ENCODE assay signal across 9 mouse cellular contexts in genomic region chr17:32353696-32354095, GRCm38 (mm10). TPM values are rescaled to one million over a fixed set of nuclear protein-coding genes. Genes with fewer than 3 reads are reported as not detected.
DNase-seq lines count a peak whose midpoint lies in the region; ATAC-seq lines count a peak whose summit lies in the region.
"Had no signal": no experiment of that assay in that cellular context is flagged by ENCODE, and none has a peak within 500 bp of the region (broad histone marks: within the 10 kb centered on the region; RNA-seq: fewer than 3 reads in every experiment).

No protein-coding gene starts in this region.

- peak; percentile 64 to 70 for DNase-seq in frontal cortex, adult 2 months (ENCODE audit: extremely low spot score in 1 of 2, low spot score in 1 of 2)
- DNase-seq in 3134 (ENCODE audit: extremely low read depth, insufficient read length, low spot score): peak; percentile 68
- DNase-seq in cerebellum, adult 9-10 months: peak; percentile 83
- DNase-seq in heart, postnatal 4 days: peak; percentile 74
- peak; percentile 65 to 76 for DNase-seq in left cerebral cortex, postnatal 14 days (ENCODE audit: low spot score in 2 of 2)
- DNase-seq in thymus, postnatal 0 days (ENCODE audit: low spot score): no peak
- DNase-seq: liver, embryonic 13.5 days had no signal

- no peak for ATAC-seq in frontal cortex, adult (ENCODE audit: low TSS enrichment)
- no peak for ATAC-seq in CD4-positive, CD25-positive, alpha-beta regulatory T cell, adult 4 months

- intact Hi-C loops in left cerebral cortex, postnatal 14 days (cut with DNase I): no loop called here

RNA-seq across cellular contexts. Expression of gene Akap8l, which starts 3.3 kb away (rescaled TPM):
- 347 and 400 TPM in 2 replicates for polyA plus RNA-seq in frontal cortex, adult 2 months (2012; rRNA removed)
- total RNA-seq in heart, postnatal 4 days (2021): 10 to 100 TPM; 57.4 to 57.8 TPM
- total RNA-seq in left cerebral cortex, postnatal 14 days (2021): 100 to 1,000 TPM; 164 to 175 TPM
- 10 to 100 TPM; 58.1 to 59.3 TPM for polyA plus RNA-seq in CD4-positive, CD25-positive, alpha-beta regulatory T cell, adult 4 months (2017; shearing (Covaris generic))
- 62.4 and 66.4 TPM in 2 replicates for polyA plus RNA-seq in thymus, postnatal 0 days (2015; fragmentation: Nextera tagmentation; extraction: Ambion mirVana)

RNA-seq across cellular contexts. Expression of gene Akap8, which starts 32.7 kb away (rescaled TPM):
- polyA plus RNA-seq in frontal cortex, adult 2 months (2012; rRNA removed): 111 and 119 TPM in 2 replicates
- 10 to 100 TPM; 68.8 to 78.1 TPM for total RNA-seq in heart, postnatal 4 days (2021)
- 10 to 100 TPM; 75.3 to 84.7 TPM for total RNA-seq in left cerebral cortex, postnatal 14 days (2021)
- 100 to 1,000 TPM; 150 to 275 TPM for polyA plus RNA-seq in CD4-positive, CD25-positive, alpha-beta regulatory T cell, adult 4 months (2017; shearing (Covaris generic))
- polyA plus RNA-seq in thymus, postnatal 0 days (2015; fragmentation: Nextera tagmentation; extraction: Ambion mirVana): 73.0 and 82.9 TPM in 2 replicates

RNA-seq across cellular contexts. Expression of gene Wiz, which starts 35.5 kb away (rescaled TPM):
- polyA plus RNA-seq in frontal cortex, adult 2 months (2012; rRNA removed): 38.6 and 41.4 TPM in 2 replicates
- 10 to 100 TPM; 33.7 to 34.6 TPM for total RNA-seq in heart, postnatal 4 days (2021)
- 10 to 100 TPM; 78.0 to 85.2 TPM for total RNA-seq in left cerebral cortex, postnatal 14 days (2021)
- 10 to 100 TPM; 11.0 to 14.0 TPM for polyA plus RNA-seq in CD4-positive, CD25-positive, alpha-beta regulatory T cell, adult 4 months (2017; shearing (Covaris generic))
- polyA plus RNA-seq in thymus, postnatal 0 days (2015; fragmentation: Nextera tagmentation; extraction: Ambion mirVana): 13.2 and 15.3 TPM in 2 replicates

RNA-seq across cellular contexts. Expression of gene Rasal3, which starts 49.7 kb away (rescaled TPM):
- polyA plus RNA-seq in frontal cortex, adult 2 months (2012; rRNA removed): 2.8 and 5.4 TPM in 2 replicates
- under 1 TPM; 0.52 to 0.67 TPM for total RNA-seq in heart, postnatal 4 days (2021)
- 1 to 10 TPM; 3.0 TPM for total RNA-seq in left cerebral cortex, postnatal 14 days (2021)
- 100 to 1,000 TPM in 1 of 2 experiments, 10 to 100 TPM in 1; 91.5 to 117 TPM for polyA plus RNA-seq in CD4-positive, CD25-positive, alpha-beta regulatory T cell, adult 4 months (2017; shearing (Covaris generic))
- 164 and 165 TPM in 2 replicates for polyA plus RNA-seq in thymus, postnatal 0 days (2015; fragmentation: Nextera tagmentation; extraction: Ambion mirVana)
